Mouse (Mus musculus): ENCODE data around the gene Catsper2.

GRCm38 (mm10) chr2:121368831-121369230 lies 44.8 kb downstream of the Catsper2 start:
- TF ChIP-seq CTCF (IDR thresholded peaks at IDR 0.05; ENCODE audit: control insufficient read depth, insufficient read depth, insufficient read length) (no peak), CEBPB (IDR thresholded peaks at IDR 0.05; ENCODE audit: low read depth) (no peak), MAX (IDR thresholded peaks at IDR 0.05) (no peak), USF1 (IDR thresholded peaks at IDR 0.05; ENCODE audit: low read depth) (no peak)

Measured in C2C12 (cell line).